Mouse (Mus musculus): Measurements from ENCODE around the gene Mcf2. TPM values are rescaled to one million over a fixed set of nuclear protein-coding genes. Genes with fewer than 3 reads are reported as not detected.

Gene Mcf2
- total and polyA plus RNA-seq, 2 experiments from 2014 or later, result 2.7 to 3.3 TPM

- TF ChIP-seq CTCF (IDR thresholded peaks at IDR 0.05; ENCODE audit: low read depth), result no peak
- ATAC-seq (no peak), DNase-seq (ENCODE audit: low spot score) (no peak)
- no peak overlapping the region for H3K4me3 ChIP-seq (ENCODE audit: low read length)
- H3K4me1 ChIP-seq (ENCODE audit: insufficient read depth, low read length), result no peaks in the 10 kb centered on the region
- no peak overlapping the region for H3K9ac ChIP-seq (replicated peaks; ENCODE audit: low read length)
- H3K36me3 ChIP-seq (ENCODE audit: insufficient read depth, low read length), result no peaks in the 10 kb centered on the region
- 85% methylated on average over 2 of the region's 2 CpGs for WGBS
- no peaks in the 10 kb centered on the region for H3K27me3 ChIP-seq (ENCODE audit: insufficient read depth, low read length)
- H3K27ac ChIP-seq, result no peak overlapping the region
- no peak overlapping the region for H3K4me2 ChIP-seq (ENCODE audit: low read depth, low read length)
- no peaks in the 10 kb centered on the region for H3K9me3 ChIP-seq (ENCODE audit: low read length)
Observed at GRCm38 (mm10) chrX:60168796-60169195, 10.1 kb downstream of the Mcf2 start.

- DNase-seq (ENCODE audit: low spot score) (peak; percentile 46), ATAC-seq (peak; percentile 78)
- peak overlapping the region; percentile 36 for H3K4me2 ChIP-seq (ENCODE audit: low read depth, low read length)
- H3K27me3 ChIP-seq (ENCODE audit: insufficient read depth, low read length), result no peaks in the 10 kb centered on the region
- peak overlapping the region; percentile 36 for H3K4me3 ChIP-seq (ENCODE audit: low read length)
- H3K9ac ChIP-seq (replicated peaks; ENCODE audit: low read length), result 0 out of 2 replicates have a peak overlapping the region, but pooled peaks have one; percentile 28
- peak overlapping the region; percentile 52 for H3K27ac ChIP-seq
- no peaks in the 10 kb centered on the region for H3K4me1 ChIP-seq (ENCODE audit: insufficient read depth, low read length)
- H3K9me3 ChIP-seq (ENCODE audit: low read length), result no peaks in the 10 kb centered on the region
- no peaks in the 10 kb centered on the region for H3K36me3 ChIP-seq (ENCODE audit: insufficient read depth, low read length)
- no peak for TF ChIP-seq CTCF (IDR thresholded peaks at IDR 0.05; ENCODE audit: low read depth)
- 25% methylated on average over 13 of the region's 13 CpGs for WGBS
Observed at GRCm38 (mm10) chrX:60147268-60147974, 31.5 kb downstream of the Mcf2 start.

- H3K9ac ChIP-seq (replicated peaks; ENCODE audit: low read length), result no peak overlapping the region
- no peak overlapping the region for H3K4me2 ChIP-seq (ENCODE audit: low read depth, low read length)
- H3K4me1 ChIP-seq (ENCODE audit: insufficient read depth, low read length), result no peaks in the 10 kb centered on the region
- DNase-seq (ENCODE audit: low spot score), result no peak
- no peaks in the 10 kb centered on the region for H3K36me3 ChIP-seq (ENCODE audit: insufficient read depth, low read length)
- no peak overlapping the region for H3K27ac ChIP-seq
- no peaks in the 10 kb centered on the region for H3K9me3 ChIP-seq (ENCODE audit: low read length)
- no peak for ATAC-seq
- H3K27me3 ChIP-seq (ENCODE audit: insufficient read depth, low read length), result no peaks in the 10 kb centered on the region
- no peak for TF ChIP-seq CTCF (IDR thresholded peaks at IDR 0.05; ENCODE audit: low read depth)
- WGBS, result 59% methylated on average over 1 of the region's 1 CpGs
- no peak overlapping the region for H3K4me3 ChIP-seq (ENCODE audit: low read length)
Observed at GRCm38 (mm10) chrX:60075359-60075758, 103.5 kb downstream of the Mcf2 start.

GRCm38 (mm10) chrX:60055185-60055584, 123.7 kb downstream of the Mcf2 start:
- ATAC-seq (no peak), DNase-seq (ENCODE audit: low spot score) (no peak)
- Histone ChIP-seq H3K4me1 (ENCODE audit: insufficient read depth, low read length) (no peaks in the 10 kb centered on the region), H3K9me3 (ENCODE audit: low read length) (no peaks in the 10 kb centered on the region), H3K36me3 (ENCODE audit: insufficient read depth, low read length) (no peaks in the 10 kb centered on the region), H3K27ac (no peak overlapping the region), H3K27me3 (ENCODE audit: insufficient read depth, low read length) (no peaks in the 10 kb centered on the region), H3K9ac (replicated peaks; ENCODE audit: low read length) (no peak overlapping the region), H3K4me2 (ENCODE audit: low read depth, low read length) (no peak overlapping the region), H3K4me3 (ENCODE audit: low read length) (no peak overlapping the region)
- no peak for TF ChIP-seq CTCF (IDR thresholded peaks at IDR 0.05; ENCODE audit: low read depth)
- WGBS, result 92% methylated on average over 9 of the region's 9 CpGs

- Histone ChIP-seq H3K9ac (replicated peaks; ENCODE audit: low read length) (no peak overlapping the region), H3K27ac (no peak overlapping the region), H3K36me3 (ENCODE audit: insufficient read depth, low read length) (no peaks in the 10 kb centered on the region), H3K4me2 (ENCODE audit: low read depth, low read length) (no peak overlapping the region), H3K4me3 (ENCODE audit: low read length) (no peak overlapping the region), H3K27me3 (ENCODE audit: insufficient read depth, low read length) (no peaks in the 10 kb centered on the region), H3K9me3 (ENCODE audit: low read length) (no peaks in the 10 kb centered on the region), H3K4me1 (ENCODE audit: insufficient read depth, low read length) (no peaks in the 10 kb centered on the region)
- no peak for DNase-seq (ENCODE audit: low spot score)
- ATAC-seq, result no peak
- no peak for TF ChIP-seq CTCF (IDR thresholded peaks at IDR 0.05; ENCODE audit: low read depth)
- whole genome bisulfite sequencing, result 97% methylated on average over 1 of the region's 1 CpGs
Observed at GRCm38 (mm10) chrX:60054745-60055144, 124.1 kb downstream of the Mcf2 start.

GRCm38 (mm10) chrX:60026654-60027053, 152.2 kb downstream of the Mcf2 start:
- ATAC-seq, result no peak
- no peaks in the 10 kb centered on the region for H3K27me3 ChIP-seq (ENCODE audit: insufficient read depth, low read length)
- no peak overlapping the region for H3K4me3 ChIP-seq (ENCODE audit: low read length)
- H3K4me2 ChIP-seq (ENCODE audit: low read depth, low read length), result no peak overlapping the region
- H3K9me3 ChIP-seq (ENCODE audit: low read length), result no peaks in the 10 kb centered on the region
- no peaks in the 10 kb centered on the region for H3K36me3 ChIP-seq (ENCODE audit: insufficient read depth, low read length)
- DNase-seq (ENCODE audit: low spot score), result peak; percentile 66
- H3K9ac ChIP-seq (replicated peaks; ENCODE audit: low read length), result no peak overlapping the region
- H3K4me1 ChIP-seq (ENCODE audit: insufficient read depth, low read length), result no peaks in the 10 kb centered on the region
- no peak overlapping the region for H3K27ac ChIP-seq
- WGBS, result 23% methylated on average over 3 of the region's 3 CpGs
- peak; percentile 59 for TF ChIP-seq CTCF (IDR thresholded peaks at IDR 0.05; ENCODE audit: low read depth)

- no peaks in the 10 kb centered on the region for H3K27me3 ChIP-seq (ENCODE audit: insufficient read depth, low read length)
- H3K27ac ChIP-seq, result no peak overlapping the region
- no peak overlapping the region for H3K4me3 ChIP-seq (ENCODE audit: low read length)
- no peak overlapping the region for H3K4me2 ChIP-seq (ENCODE audit: low read depth, low read length)
- ATAC-seq (no peak), DNase-seq (ENCODE audit: low spot score) (no peak)
- WGBS, result 72% methylated on average over 2 of the region's 2 CpGs
- no peak overlapping the region for H3K9ac ChIP-seq (replicated peaks; ENCODE audit: low read length)
- H3K4me1 ChIP-seq (ENCODE audit: insufficient read depth, low read length), result no peaks in the 10 kb centered on the region
- H3K36me3 ChIP-seq (ENCODE audit: insufficient read depth, low read length), result no peaks in the 10 kb centered on the region
- H3K9me3 ChIP-seq (ENCODE audit: low read length), result no peaks in the 10 kb centered on the region
- no peak for TF ChIP-seq CTCF (IDR thresholded peaks at IDR 0.05; ENCODE audit: low read depth)
Observed at GRCm38 (mm10) chrX:60021595-60021994, 157.3 kb downstream of the Mcf2 start.
